Mouse (Mus musculus): ENCODE data around the gene Ablim1.

GRCm38 (mm10) chr19:57001926-57002325, 312.8 kb downstream of the Ablim1 start:
- TF ChIP-seq CTCF (IDR thresholded peaks at IDR 0.05; ENCODE audit: insufficient read depth, low read depth, low read length), result no peak
- no peak for TF ChIP-seq POLR2A (IDR thresholded peaks at IDR 0.05; ENCODE audit: insufficient read depth, low read depth, low read length)
